Mouse (Mus musculus): Measurements from ENCODE around the gene Atp10a.

Gene Atp10a

DNA sequence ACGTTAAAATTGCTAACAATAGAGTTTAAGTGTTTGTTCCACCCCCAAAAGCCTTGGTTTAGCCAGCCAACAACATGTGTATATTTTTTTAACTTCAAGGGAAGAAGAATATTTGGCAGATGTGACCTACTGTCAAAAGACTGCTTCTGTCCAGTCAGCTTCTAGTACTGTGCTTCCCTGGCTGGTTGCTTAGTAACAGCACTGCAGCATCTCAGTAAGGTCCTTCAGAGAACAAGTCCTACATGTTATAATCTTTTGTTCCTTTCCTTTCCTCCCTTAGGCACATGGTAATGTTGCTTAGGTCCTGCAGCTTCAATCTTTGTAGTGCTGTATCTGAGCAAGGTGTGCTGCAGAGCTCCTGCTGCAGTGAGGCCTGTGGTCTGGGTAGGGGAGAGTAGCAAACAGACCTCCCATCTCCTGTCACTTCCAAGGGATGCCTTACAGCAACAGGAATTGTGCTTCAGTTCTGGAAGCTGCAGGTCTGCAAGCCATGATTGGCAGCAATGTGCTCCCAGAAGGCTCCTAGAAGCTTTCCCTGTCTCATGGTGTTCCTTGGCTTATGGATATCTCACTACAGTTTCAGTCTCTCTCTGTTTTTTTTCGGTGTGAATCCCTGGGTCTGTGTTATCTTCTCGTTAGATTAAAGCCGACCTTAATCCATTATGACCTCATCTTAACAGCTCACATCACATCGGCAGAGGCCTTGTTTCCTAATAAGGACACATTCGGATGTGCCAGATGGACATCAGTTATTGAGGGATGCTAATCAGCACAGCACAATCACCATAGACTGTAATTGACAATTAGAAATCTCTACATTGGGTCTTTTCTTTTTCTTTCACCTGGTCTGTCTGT, 34.3 kb downstream of the Atp10a start:
- DNase-seq (ENCODE audit: low spot score) = no peak

DNA sequence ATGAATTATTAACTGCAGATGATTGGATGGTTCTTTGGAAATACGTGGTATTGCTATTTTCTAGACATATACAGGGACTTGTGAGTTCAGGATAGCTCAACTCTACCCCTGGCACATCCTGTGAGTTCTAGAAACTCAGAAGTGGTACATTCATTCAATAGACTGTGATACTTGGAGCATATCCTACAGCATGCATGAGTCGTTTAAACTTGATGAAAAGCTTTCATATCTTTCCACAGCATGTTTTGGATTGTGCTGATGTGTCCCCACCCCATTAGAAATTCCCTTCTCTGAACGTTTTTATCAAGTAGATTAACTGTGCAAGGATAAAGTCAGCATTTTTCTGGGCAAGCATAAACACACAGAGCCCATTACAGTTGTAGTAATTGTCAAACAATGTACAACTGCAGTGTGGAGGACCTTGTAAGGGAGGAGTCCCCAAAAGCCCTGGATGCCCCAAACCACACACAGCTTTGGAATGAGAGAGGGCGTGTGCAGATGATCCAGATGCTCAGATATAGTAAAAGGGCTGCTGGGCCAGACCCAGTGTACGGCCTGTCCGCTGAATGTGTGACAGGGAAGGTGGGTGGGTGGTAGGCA, 35.1 kb downstream of the Atp10a start:
- DNase-seq (ENCODE audit: low spot score) = no peak

DNA sequence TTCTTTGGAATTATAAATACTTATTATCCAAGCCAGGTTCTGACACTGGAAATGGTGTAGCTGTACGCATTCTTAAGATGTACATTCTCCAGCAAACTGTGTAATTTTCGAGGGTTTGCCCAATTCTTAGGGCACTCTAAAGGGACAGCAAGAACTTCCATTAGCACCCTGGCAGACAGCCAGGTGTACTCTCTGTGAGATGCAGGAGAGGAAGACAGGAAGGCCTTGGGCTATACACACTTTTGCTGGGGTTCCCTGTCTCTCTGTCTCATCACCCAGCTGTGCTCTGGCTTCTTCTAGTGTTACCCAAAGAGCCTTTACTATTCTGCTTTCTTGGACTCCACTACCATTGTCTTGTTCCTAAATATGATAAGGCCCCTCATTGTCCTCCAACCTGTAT, 36.7 kb downstream of the Atp10a start:
- no peak for DNase-seq (ENCODE audit: low spot score)

DNA sequence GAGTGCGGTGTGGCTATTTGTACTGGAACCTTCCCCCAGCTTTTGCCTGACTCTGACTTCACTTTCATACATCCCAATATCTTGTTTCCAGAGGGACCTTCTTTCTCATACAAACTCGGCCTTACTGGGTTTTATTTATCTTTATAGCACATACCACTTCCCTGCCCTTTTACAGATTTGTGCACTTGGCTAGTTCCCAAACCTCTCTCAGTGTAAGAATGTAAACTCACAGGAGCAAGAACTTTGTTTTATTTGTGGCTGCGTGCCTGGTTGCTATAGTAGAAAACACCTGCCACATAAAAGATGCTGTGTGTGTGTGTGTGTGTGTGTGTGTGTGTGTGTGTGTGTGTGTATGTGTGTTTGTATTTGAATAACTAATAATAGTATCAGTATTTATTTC, 37.4 kb downstream of the Atp10a start:
- DNase-seq (ENCODE audit: low spot score) = no peak

DNA sequence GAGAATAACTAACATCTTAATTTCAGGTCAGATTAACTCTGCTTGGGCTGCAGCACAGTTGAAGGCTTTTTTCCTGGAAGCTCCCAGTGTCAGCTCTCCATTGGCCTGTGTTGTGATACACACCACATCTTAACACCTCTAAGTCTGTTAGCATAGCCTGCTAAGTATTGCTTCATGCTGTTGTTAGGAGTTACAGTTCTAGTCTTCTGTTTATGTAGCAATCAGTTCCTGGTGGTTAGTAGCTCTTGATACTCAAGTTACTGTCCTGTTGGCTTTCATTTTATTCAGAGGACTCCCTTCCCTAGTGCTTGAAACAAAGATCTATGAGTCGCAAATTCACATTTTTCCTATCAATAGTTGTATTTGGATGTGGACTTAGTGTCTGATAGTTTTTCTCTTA, 39.7 kb downstream of the Atp10a start:
- no peak for DNase-seq (ENCODE audit: low spot score)

DNA sequence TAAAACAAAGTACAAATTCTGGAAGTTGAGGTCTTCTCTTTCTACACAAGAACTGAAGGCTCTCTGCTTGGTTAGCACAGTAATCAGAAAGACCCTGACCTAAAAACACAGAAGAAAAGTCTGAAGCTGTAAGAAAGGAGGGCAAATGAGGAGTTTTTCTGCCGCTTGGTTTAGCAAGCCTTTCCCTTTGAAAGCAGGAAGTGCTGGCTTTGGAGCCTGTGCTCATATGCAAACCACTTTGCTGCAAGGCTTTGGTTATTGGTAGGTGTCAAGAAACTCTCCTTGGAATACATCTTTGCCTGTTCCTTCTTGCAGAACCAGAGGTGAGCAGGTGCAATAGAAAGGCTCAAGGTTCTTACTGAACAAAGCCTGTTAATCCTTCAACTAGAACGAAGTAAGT, 41.1 kb downstream of the Atp10a start:
- no peak for DNase-seq (ENCODE audit: low spot score)

DNA sequence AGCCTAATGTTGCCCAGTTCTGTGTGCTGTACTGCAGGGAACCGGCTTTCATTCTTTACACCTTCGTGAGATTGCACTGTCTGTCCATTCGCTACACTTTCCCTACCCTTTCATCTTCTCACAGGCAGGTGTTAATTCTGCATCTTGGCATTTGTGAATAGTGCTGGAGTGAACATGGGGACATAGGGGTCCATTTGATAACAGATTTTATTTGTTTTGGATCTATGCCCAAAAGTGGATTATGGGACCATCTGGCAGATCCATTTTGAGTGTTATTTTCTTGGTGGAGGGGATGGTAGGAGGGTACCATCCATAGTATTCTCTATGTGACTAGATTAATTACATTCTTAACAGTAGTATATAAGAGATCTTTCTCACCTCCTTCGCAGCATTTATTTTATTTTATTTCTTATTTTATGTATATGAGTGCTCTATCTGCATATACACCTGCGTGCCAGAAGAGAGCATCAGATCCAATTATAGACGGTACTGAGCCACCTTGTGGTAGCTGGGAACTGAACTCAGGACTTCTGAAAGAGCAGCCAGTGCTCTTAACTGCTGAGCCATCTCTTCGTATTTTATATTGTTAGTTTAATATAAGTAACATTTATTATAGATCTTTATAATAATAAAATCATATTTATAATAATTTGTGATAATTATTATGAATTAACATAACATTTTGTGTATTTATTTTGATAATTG, 42.9 kb downstream of the Atp10a start:
- no peak for DNase-seq (ENCODE audit: low spot score)

DNA sequence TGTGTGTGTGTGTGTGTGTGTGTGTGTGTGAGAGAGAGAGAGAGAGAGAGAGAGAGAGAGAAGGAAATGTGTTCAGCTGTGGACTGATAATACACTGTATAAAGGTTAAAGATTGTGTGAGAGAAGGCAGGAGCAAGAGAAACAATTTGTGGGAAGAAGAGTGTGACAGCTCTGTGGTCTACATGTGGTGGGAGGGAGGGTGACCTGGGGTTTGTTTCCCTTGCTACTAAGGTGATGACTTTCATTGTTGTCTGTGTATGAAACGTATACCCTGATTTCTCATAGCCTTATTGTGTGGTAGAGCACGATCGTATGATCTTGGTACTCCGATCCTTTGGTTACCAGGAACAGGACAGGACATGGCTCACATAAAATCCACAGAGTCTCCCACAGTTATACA, 45.3 kb downstream of the Atp10a start:
- no peak for DNase-seq (ENCODE audit: low spot score)

DNA sequence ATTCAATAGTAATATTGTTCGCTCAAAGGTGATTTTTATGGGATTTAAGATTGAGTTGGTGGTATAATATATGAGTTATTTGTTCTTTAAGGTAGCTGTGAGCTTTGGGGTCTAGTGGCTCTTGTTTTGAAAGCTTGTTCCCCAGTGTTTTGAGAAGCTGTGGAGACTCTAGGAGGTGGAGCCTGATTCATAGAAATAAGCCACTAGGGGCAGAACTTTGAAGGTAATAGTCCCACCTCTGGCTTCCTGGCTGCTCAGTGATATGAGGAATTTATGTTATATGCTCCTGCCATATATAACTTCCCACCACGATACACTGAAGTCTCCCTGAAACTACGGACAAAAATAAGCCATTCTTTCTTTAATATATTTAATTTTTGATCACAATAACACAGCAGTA, 49.2 kb downstream of the Atp10a start:
- DNase-seq (ENCODE audit: low spot score) = no peak

DNA sequence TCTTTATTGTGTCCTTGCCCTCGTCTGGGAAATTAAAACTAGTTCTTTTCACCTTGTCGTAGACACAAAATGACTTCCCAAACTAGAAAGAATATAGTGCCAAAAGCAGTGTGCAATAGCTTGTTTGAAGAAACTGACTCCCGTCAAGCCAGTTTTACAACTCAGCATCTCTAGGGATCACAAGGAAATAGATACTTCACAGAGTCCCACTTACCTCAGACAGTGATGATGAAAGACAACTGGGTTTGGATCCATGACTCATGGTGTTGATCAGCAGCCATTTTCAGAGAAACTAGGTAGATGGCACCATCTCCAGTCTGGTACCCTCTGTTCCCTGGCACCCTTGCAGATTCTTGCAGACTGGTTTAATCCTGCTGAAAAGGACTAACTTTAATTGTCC, 53.3 kb downstream of the Atp10a start:
- DNase-seq (ENCODE audit: low spot score) = no peak

DNA sequence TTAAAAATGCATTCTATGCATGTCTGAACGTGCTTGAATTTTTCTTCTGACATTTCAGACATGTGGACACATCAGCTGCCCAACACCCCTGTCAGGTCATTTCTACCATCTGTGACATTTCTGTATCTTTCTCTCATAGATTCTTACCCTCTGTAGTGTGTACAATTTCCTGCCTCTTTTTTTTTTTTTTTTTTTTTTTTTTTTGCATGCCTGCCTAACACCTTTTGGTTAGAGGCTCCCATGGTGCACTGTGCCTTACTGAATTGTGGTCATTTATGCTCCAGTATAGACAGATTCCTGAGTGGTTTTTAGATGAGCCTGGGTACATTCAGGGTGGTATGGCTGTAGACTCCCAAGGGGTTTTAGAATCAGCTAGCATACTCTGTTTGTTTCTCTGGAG, 54.3 kb downstream of the Atp10a start:
- DNase-seq (ENCODE audit: low spot score) = no peak

DNA sequence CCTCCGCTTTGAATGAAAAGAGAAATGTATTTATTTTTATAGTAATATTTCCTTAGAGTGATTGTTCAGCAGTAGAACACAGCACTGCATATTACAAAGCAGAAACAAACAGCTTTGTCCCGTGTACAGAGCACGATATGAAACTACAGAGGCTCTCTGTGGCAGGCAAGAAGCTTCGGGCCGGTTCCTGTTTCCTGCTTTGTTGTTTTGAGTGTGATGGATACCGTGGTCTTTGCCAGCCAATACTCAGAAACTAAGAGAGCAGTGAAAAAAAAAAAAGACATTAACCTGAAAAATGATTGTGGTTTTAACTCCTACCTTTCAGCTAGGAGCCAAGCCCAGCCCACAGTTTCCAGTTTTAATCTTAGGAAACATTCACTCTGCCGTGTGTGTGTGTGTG, 55.8 kb downstream of the Atp10a start:
- no peak for DNase-seq (ENCODE audit: low spot score)

DNA sequence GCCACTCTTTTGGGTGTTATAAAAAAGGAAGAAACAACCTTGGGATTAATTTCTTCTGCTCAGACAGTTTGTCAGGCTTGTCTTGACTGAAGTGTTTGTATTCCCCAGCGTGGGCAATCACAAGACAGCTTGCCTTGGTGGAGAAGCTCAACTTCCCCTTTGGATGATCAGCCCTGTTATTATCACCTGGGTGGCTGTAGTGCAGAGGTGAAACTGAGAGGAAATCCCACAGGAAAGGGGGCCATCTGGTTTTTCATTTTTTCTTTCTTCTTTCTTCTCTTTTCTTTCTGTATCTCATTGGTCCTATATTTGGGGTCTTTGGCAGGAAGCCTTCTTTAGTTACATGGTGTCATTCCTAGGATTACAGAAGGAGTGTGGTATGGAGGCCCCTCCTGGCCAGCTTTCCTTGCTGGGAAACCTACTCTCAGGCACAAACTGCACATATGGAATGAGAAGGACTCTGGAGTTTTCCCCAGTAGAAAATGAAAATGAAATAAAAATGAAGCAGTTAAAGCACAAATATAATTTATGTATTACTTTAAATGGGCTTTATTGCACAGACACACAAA, 59.7 kb downstream of the Atp10a start:
- no peak for DNase-seq (ENCODE audit: low spot score)

DNA sequence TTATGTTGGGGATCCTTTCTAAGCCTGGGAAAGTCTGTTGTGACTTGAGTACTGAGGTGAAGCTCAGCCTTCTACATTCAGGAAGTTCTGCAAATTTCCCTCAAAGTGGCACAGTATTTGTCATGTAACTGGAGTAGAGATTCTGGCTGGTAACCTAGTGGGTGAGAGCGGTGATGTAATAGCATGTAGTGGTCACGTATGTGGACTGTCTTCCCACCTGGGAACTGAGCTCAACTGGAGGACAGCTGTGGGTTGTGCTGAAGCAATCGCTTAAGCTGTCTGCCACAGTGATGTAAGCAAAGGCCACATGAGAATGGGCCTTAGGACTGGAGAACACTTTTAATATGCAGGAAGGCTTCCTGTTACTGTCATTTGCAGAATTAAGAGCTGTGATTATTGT, 60.7 kb downstream of the Atp10a start:
- no peak for DNase-seq (ENCODE audit: low spot score)

DNA sequence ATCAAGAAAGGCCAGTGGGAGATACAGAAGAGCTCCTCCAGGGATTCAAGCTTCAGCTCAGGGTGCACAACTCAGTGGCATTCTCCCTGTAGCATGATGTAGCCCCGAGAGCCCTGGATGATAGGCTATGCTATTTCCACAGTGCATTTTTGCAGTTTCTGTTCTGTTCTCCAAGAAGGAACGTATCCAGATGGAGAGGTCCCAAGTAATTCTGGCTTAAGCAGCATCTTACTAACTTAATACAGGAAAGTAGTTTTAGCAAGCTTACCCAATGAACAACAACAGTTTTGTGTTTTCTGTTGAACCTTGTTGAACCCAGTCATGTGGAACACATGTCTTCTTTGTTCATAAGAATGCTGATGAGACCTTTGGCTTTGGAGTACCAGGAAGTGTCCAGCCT, 62.6 kb downstream of the Atp10a start:
- no peak for DNase-seq (ENCODE audit: low spot score)

DNA sequence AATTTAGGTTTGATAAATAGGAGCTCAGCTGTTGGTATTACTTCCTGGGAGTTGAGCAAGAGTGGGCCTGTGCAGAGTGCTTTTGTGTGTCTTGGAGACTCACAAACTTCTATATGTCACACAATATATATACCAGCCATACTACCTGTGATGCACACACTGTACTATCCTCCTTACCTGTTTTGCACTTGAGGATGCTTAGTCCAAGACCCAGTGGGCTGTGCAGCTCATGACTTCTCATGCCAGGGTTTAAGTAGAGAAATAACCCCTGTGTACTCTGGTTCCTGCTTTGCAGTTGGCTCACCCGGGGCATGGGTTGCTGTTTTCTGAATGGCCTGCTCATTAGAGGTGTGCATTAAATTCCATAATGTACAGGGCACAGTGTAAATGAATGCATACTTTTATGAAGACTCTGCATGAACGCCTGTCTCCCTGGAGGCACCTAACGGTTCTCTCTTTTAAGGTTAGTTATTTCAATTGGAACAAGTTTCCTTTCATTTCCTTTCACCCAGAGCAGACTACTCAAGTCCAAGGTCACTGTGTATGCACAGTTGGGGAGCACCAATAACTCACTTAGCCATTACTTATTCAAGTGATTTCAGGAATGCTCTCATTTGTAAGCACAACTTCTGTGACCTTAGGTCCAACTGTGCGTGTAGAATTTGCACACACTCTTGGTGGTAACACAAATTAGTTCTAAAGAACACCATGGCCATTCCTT, 63.4 kb downstream of the Atp10a start:
- DNase-seq (ENCODE audit: low spot score) = no peak

DNA sequence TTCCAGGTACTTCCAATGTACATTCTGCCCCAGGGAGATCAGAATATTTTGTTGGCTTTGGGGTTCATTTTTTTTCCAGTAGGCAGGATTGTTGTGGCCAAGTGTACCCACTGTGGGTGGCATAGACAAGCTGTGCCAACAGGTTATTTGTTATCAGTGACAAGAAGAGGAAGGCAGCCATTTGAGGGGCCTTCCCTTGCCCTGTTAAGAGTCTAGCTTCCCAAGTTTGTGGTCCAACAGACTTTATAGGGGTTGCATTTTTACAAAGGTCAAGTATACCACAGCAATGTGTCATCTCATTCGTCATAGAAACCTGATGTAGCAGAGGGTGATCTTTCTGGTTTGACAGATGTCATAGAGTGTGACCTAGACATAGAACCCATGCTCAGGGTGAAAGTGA, 66.3 kb downstream of the Atp10a start:
- DNase-seq (ENCODE audit: low spot score) = no peak

DNA sequence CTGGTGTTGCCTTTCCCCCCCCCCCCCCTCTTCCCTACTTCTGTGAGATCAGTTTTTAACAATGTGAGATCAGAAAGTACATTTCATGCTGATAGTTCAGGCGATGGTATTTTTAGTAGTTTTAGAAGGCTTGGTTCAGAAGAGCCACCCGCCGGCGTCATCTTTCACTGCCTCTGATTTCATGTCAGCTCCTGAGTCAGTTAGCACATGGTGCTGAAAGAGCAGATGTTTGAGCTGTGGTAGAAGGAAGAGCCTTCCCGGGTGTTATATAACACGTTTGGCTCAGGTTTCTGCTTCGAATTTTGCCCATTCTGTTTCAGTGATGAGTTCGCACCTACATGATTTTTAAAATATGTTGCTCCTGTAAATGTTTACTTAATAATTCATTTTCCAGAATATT, 74.2 kb downstream of the Atp10a start:
- DNase-seq (ENCODE audit: low spot score) = no peak

DNA sequence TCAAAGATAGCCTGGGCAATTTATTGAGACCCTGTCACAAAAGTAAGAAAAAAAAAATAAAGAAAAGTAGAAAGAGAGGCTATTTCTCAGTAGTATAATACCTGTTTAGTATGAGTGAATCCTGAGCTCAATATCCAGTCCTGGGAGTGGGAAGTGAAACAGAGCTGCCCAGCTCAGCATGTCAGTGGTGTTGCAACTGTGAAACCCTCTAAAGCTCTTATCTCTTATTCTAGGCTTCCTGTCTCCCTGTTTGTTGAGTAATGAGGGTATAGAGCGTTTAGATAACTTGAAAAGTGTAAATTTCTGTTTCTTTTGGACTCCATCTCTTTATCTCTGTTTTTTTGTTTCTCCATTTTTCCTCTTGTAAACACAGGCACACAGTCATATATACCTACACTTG, 74.9 kb downstream of the Atp10a start:
- no peak for DNase-seq (ENCODE audit: low spot score)

DNA sequence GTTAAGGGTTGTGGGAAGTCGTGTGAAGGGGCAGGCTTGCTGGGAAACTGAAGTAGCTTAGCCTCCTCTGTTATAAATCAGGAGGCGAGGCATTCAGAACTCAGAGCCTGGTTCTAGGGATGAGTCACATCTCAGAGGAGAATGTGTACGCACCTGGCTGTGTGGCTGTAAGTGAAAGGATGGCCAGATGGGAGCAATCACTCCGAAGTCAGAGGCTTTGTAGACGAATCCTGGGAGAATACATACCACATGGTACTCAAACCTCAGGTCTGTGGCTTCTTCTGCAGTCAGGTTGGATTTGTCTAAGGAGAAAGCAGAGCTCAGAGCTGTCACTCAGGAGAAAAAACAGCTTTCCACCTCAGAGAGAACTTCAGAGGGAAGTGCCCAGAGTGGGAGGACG, 76.4 kb downstream of the Atp10a start:
- DNase-seq (ENCODE audit: low spot score) = no peak

DNA sequence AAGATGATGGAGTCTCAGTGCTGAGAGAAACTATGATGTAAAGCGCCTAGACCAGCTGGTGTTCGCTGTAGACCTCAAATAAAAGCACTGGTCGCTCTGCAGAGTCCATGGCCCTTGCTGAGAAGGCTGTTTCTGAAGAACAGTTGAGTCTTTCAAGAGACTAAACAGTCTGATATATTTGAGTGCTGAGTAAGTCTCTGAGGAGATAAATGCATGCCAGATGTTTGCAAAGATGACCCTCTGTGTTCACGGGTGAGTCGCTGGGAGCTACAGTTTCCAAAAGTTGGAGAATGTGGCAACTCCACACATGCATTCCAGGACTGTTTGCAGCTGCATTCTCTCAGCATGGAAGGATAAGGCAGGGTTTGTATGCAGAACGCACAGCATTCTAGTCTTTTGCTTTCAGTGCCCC, 77.5 kb downstream of the Atp10a start:
- no peak for DNase-seq (ENCODE audit: low spot score)

DNA sequence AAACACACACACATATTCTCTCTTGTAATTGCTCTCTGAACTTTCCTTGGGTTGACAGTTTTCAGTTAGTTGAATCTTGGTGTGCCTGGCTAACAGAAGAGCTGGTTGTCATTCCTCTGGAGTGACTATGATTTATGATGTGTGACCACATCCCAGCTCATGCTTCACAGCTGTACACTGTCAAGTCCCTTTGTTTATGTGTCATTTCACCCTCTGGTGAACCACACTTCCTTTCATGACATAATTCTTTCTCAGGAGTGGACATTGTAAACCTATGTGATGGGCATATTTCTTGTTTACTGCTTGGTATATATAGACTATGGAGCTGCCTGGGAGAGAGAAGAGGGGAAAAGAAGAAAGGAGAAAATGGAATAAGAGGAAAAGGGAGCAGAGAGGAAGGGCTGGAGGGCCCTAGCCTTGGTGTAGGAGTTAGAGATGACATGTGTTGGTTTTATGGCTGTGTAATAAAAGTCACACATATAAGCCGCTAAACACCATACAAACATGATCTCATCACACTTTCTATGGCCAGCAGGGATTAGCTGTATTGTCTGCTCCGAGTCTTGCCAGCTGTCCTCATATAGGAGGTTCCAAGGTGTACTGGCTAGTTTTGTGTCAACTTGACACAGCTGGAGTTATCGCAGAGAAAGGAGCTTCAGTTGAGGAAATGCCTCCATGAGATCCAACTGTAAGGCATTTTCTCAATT, 81.0 kb downstream of the Atp10a start:
- DNase-seq (ENCODE audit: low spot score) = no peak

All from ovary, postnatal 14 days (tissue).